Mouse (Mus musculus) midbrain, embryonic 12.5 days (tissue): ENCODE data around the gene Galnt14. TPM values are rescaled to one million over a fixed set of nuclear protein-coding genes. Genes with fewer than 3 reads are reported as not detected.

Experiments
- ATAC-seq: fragments of 200-750 bp; cut with Nextera tagmentation; 2 replicates; pipeline ENCODE4 v1.8.0; 2017; ENCODE audit warnings: low read depth, moderate TSS enrichment, moderate library complexity; ENCODE audit not compliant: low FRiP score
- H3K27ac ChIP-seq: fragments of 300-500 bp; sonication (generic); replicated peaks from 2 replicates; pipeline ENCODE4 v1.5.1; 2016; ENCODE audit warnings: mild to moderate bottlenecking
- H3K27me3 ChIP-seq: fragments of 300-500 bp; sonication (generic); 2 replicates; pipeline ENCODE4 v1.6.1; 2016; ENCODE audit warnings: mild to moderate bottlenecking
- H3K36me3 ChIP-seq: fragments of 300-500 bp; sonication (generic); 2 replicates; pipeline ENCODE4 v1.6.1; 2016
- H3K4me1 ChIP-seq: fragments of 300-500 bp; sonication (generic); 2 replicates; pipeline ENCODE4 v1.6.1; 2016
- H3K4me2 ChIP-seq: fragments of 300-500 bp; sonication (generic); replicated peaks from 2 replicates; pipeline ENCODE4 v1.6.1; 2016; ENCODE audit warnings: mild to moderate bottlenecking, moderate library complexity
- H3K4me3 ChIP-seq: fragments of 300-500 bp; sonication (generic); 2 replicates; pipeline ENCODE4 v1.5.1; 2016; ENCODE audit warnings: mild to moderate bottlenecking
- H3K9ac ChIP-seq: fragments of 300-500 bp; sonication (generic); replicated peaks from 2 replicates; pipeline ENCODE4 v1.6.1; 2016; ENCODE audit warnings: mild to moderate bottlenecking, moderate library complexity
- H3K9me3 ChIP-seq: fragments of 300-500 bp; sonication (generic); 2 replicates; pipeline ENCODE4 v1.6.1; 2016; ENCODE audit warnings: mild to moderate bottlenecking
- WGBS: fragments of 180-500 bp; shearing (Covaris S2); methylation state at CpG from one replicate; pipeline ENCODE4 v1.1.7; 2016; 5-methylcytosine and 5-hydroxymethylcytosine counted together
- polyA plus RNA-seq: library from polyadenylated mRNA; unstranded; fragments of >200 nt; fragmentation: Nextera tagmentation; extraction: Ambion mirVana; gene quantifications from 2 replicates; pipeline ENCODE4 v1.2.1, GENCODE M21; 2016

Galnt14 gene
- polyA plus RNA-seq, 1 experiment from 2014 or later: 6.8 TPM

DNA sequence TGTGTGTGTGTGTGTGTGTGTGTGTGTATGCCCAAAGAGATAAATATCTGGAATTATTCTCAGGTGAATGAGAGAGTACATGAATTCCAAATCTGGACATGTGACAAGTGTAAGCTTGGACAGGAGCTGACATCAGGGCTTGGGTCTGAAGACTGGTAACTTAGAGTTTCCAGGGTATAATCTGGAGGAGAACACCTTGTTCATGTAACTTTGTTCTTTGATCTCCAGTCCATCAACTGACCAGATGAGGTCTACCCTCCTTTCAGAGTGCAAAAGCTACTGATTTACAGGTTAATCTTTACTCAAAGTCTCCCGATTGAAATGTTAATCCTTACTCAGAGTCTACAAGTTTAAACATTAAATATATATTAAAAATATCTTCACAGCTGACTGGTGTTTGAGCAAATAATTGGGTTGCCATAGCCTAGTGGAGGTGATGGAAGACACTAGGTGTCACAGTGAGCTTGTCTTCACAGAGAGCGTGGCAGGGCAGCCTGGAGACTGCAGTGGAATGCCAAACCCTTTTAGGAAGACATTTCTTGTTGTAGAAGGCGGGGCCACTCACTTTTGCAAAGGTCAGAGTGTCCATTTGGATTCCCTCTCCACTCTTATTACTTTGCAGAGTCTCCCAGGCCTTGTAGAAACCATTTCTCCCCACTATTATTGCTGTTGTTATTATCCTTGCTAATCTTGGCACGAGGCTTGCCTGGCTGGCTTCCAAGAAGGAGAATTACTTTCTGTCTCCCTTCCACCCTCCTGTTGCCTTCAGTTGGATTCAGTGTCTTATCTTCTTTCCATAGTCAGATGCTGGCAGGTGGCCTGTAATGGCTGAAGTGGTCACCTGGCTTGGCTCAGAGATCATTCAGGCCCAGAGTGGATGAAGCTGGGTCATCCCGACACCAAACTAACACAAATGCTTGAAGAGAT, 107.4 kb downstream of the Galnt14 start:
- Histone ChIP-seq H3K9ac (no peak overlapping the region), H3K4me1 (no peaks in the 10 kb centered on the region), H3K36me3 (no peaks in the 10 kb centered on the region), H3K4me3 (no peak overlapping the region), H3K27ac (no peak overlapping the region), H3K9me3 (no peaks in the 10 kb centered on the region), H3K27me3 (no peaks in the 10 kb centered on the region), H3K4me2 (no peak overlapping the region)
- no peak for ATAC-seq
- WGBS: 79% methylated on average over 5 of the region's 5 CpGs

GRCm38 (mm10) chr17:73599923-73600322, 110.3 kb downstream of the Galnt14 start:
- Histone ChIP-seq H3K4me3 (no peak overlapping the region), H3K27ac (no peak overlapping the region), H3K4me1 (0 out of 2 replicates have a peak, but pooled peaks cover 2% of the 10 kb centered on the region), H3K4me2 (no peak overlapping the region), H3K27me3 (no peaks in the 10 kb centered on the region), H3K36me3 (no peaks in the 10 kb centered on the region), H3K9ac (no peak overlapping the region), H3K9me3 (no peaks in the 10 kb centered on the region)
- WGBS: 72% methylated on average over 6 of the region's 6 CpGs
- no peak for ATAC-seq

- Histone ChIP-seq H3K36me3 (no peaks in the 10 kb centered on the region), H3K9ac (no peak overlapping the region), H3K4me1 (0 out of 2 replicates have a peak, but pooled peaks cover 5% of the 10 kb centered on the region), H3K27ac (no peak overlapping the region), H3K27me3 (no peaks in the 10 kb centered on the region), H3K4me3 (no peak overlapping the region), H3K9me3 (no peaks in the 10 kb centered on the region), H3K4me2 (no peak overlapping the region)
- no peak for ATAC-seq
- 84% methylated on average over 2 of the region's 2 CpGs for WGBS
Observed at GRCm38 (mm10) chr17:73592081-73592480, 118.2 kb downstream of the Galnt14 start.

GRCm38 (mm10) chr17:73587573-73587972, 122.7 kb downstream of the Galnt14 start:
- Histone ChIP-seq H3K36me3 (no peaks in the 10 kb centered on the region), H3K27me3 (no peaks in the 10 kb centered on the region), H3K4me3 (no peak overlapping the region), H3K9me3 (no peaks in the 10 kb centered on the region), H3K4me1 (0 out of 2 replicates have a peak, but pooled peaks cover 3% of the 10 kb centered on the region), H3K9ac (no peak overlapping the region), H3K4me2 (no peak overlapping the region), H3K27ac (no peak overlapping the region)
- 86% methylated on average over 6 of the region's 6 CpGs for WGBS
- ATAC-seq: no peak

GRCm38 (mm10) chr17:73574186-73574585, 136.1 kb downstream of the Galnt14 start:
- Histone ChIP-seq H3K9ac (no peak overlapping the region), H3K27me3 (no peaks in the 10 kb centered on the region), H3K36me3 (no peaks in the 10 kb centered on the region), H3K4me3 (no peak overlapping the region), H3K4me1 (no peaks in the 10 kb centered on the region), H3K9me3 (no peaks in the 10 kb centered on the region), H3K27ac (no peak overlapping the region), H3K4me2 (no peak overlapping the region)
- ATAC-seq: no peak
- WGBS: 79% methylated on average over 1 of the region's 1 CpGs

GRCm38 (mm10) chr17:73572881-73573280, 137.4 kb downstream of the Galnt14 start:
- Histone ChIP-seq H3K4me3 (no peak overlapping the region), H3K9ac (no peak overlapping the region), H3K9me3 (no peaks in the 10 kb centered on the region), H3K27me3 (no peaks in the 10 kb centered on the region), H3K4me2 (no peak overlapping the region), H3K4me1 (no peaks in the 10 kb centered on the region; the same call in 1 of the 2 replicates), H3K27ac (no peak overlapping the region), H3K36me3 (no peaks in the 10 kb centered on the region)
- ATAC-seq: no peak
- 71% methylated on average over 5 of the region's 5 CpGs for WGBS

GRCm38 (mm10) chr17:73572440-73572839, 137.8 kb downstream of the Galnt14 start:
- Histone ChIP-seq H3K9me3 (no peaks in the 10 kb centered on the region), H3K4me3 (no peak overlapping the region), H3K36me3 (no peaks in the 10 kb centered on the region), H3K4me1 (no peaks in the 10 kb centered on the region; the same call in 1 of the 2 replicates), H3K4me2 (no peak overlapping the region), H3K27ac (no peak overlapping the region), H3K9ac (no peak overlapping the region), H3K27me3 (no peaks in the 10 kb centered on the region)
- WGBS: 75% methylated on average over 5 of the region's 5 CpGs
- no peak for ATAC-seq

DNA sequence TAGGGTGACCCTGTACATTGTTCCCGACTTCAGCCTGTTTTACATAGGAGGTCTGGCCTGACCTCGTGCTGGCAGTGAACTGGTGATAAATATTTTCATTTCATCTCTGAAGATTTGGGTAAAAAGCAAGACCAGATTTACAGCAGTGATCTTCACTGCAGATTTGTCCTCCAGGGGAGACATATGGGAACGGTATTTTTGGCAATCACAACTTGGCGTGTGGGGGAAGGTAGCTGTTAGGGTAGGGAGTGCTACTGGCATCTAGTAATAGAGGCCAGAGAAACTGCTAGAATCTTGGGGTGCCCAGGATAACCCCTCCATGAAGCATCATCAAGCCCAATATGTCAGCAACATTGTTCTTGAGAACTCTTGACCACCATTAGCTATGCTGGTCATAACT, 138.3 kb downstream of the Galnt14 start:
- no peak for ATAC-seq
- no peaks in the 10 kb centered on the region for H3K36me3 ChIP-seq

DNA sequence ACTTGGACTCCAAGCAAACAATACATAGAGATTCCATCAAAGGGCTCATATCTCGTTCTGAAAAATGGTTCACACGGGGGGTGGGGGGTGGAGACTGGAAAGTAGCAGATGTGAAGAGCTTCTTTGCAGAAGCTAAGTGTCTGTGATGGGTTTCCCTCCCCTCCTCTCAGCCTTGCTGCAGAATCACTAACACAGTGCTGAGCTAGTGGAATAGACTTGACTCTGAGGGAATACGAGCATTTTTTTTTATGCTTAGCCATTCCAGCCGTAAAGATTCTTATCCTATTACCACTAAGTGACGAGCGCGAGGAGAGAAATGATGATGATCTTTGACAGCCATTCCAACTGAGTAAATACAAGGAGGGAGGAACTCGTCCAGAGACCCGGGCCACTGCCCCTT, 142.0 kb downstream of the Galnt14 start:
- no peak overlapping the region for H3K9ac ChIP-seq
- H3K4me3 ChIP-seq: no peak overlapping the region
- H3K27me3 ChIP-seq: no peaks in the 10 kb centered on the region
- H3K9me3 ChIP-seq: no peaks in the 10 kb centered on the region
- ATAC-seq: no peak
- H3K36me3 ChIP-seq: no peaks in the 10 kb centered on the region
- H3K27ac ChIP-seq: no peak overlapping the region
- no peaks in the 10 kb centered on the region; the same call in 1 of the 2 replicates for H3K4me1 ChIP-seq
- H3K4me2 ChIP-seq: no peak overlapping the region
- WGBS: 58% methylated on average over 9 of the region's 9 CpGs

More for the DNA sequence above, 138.3 kb downstream of the Galnt14 start:
- H3K9ac ChIP-seq: no peak overlapping the region
- WGBS: 74% methylated on average over 4 of the region's 4 CpGs
- no peak overlapping the region for H3K4me2 ChIP-seq
- H3K27me3 ChIP-seq: no peaks in the 10 kb centered on the region
- H3K4me1 ChIP-seq: no peaks in the 10 kb centered on the region; the same call in 1 of the 2 replicates
- no peaks in the 10 kb centered on the region for H3K9me3 ChIP-seq
- H3K4me3 ChIP-seq: no peak overlapping the region
- no peak overlapping the region for H3K27ac ChIP-seq

- no peak overlapping the region for H3K9ac ChIP-seq
Observed at GRCm38 (mm10) chr17:73561149-73561548, 149.1 kb downstream of the Galnt14 start.

GRCm38 (mm10) chr17:73560208-73560784, 150.0 kb downstream of the Galnt14 start:
- H3K27ac ChIP-seq: no peak overlapping the region
- H3K36me3 ChIP-seq: no peaks in the 10 kb centered on the region
- H3K27me3 ChIP-seq: no peaks in the 10 kb centered on the region
- no peak overlapping the region for H3K4me2 ChIP-seq
- H3K9me3 ChIP-seq: no peaks in the 10 kb centered on the region
- H3K4me3 ChIP-seq: no peak overlapping the region
- H3K4me1 ChIP-seq: no peaks in the 10 kb centered on the region
- H3K9ac ChIP-seq: no peak overlapping the region
- 92% methylated on average over 5 of the region's 5 CpGs for WGBS
- ATAC-seq: no peak

More at GRCm38 (mm10) chr17:73561149-73561548, 149.1 kb downstream of the Galnt14 start:
- WGBS: 79% methylated on average over 3 of the region's 3 CpGs
- Histone ChIP-seq H3K9me3 (no peaks in the 10 kb centered on the region), H3K4me1 (no peaks in the 10 kb centered on the region), H3K27ac (no peak overlapping the region), H3K27me3 (no peaks in the 10 kb centered on the region), H3K4me3 (no peak overlapping the region), H3K4me2 (no peak overlapping the region), H3K36me3 (no peaks in the 10 kb centered on the region)
- ATAC-seq: no peak

DNA sequence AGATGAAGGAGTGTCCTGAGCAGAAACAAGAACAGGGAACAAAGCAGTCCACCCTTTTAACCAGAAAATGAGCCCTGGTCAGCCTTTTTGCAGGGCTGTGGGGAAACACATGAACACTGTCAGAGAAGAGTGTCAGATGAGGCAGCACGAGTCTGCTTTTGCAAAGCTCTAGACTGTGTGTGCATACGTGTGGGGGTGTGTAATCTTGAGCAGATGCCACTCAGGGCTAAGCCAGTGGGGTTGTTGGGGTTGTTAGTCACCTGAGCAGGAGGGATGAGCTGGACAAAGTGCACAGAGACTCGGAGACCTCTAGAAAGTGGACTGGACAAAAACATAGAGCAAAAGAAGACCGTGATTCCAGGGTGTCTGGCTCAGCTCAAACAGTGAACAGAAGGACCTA, 150.8 kb downstream of the Galnt14 start:
- no peak overlapping the region for H3K27ac ChIP-seq
- WGBS: 85% methylated on average over 4 of the region's 4 CpGs
- no peak overlapping the region for H3K4me3 ChIP-seq
- no peaks in the 10 kb centered on the region for H3K4me1 ChIP-seq
- no peak overlapping the region for H3K4me2 ChIP-seq
- no peaks in the 10 kb centered on the region for H3K36me3 ChIP-seq
- H3K9ac ChIP-seq: no peak overlapping the region
- no peak for ATAC-seq
- H3K9me3 ChIP-seq: no peaks in the 10 kb centered on the region
- no peaks in the 10 kb centered on the region for H3K27me3 ChIP-seq
